Mouse (Mus musculus) cerebellum, postnatal 14 days (tissue): ENCODE results near the gene Tulp3.
A peak's percentile ranks its signal among the peaks of the same experiment; 100 is the strongest.

Experiments used
- DNase-seq, 2 experiments: peaks; one replicate each; pipeline ENCODE4 v3.0.0; 2021; ENCODE audit warnings: mixed read lengths in 2 of 2

The Tulp3 gene

GRCm38 (mm10) chr6:128295876-128296749 lies 59.5 kb downstream of the Tulp3 start:
- DNase-seq: peak; percentile 94 to 95

DNA sequence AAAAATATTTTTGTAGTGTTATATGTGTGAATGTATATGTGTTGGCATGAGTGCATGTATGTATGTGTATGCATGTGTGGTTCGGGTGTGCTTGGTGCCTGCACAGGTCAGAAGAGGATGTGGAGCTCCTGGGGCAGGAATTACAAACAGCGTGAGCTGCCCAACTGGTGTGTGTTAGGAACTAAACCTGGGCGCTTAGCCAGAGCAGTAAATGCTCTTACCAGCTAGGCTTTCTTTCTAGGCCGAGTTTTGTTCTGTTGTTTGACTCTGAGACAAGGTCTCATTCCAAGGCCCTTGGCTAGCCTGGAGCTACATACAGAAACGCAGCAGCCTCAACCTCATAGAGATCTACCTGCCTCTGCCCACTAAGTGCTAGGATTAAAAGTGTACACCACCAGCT lies 64.4 kb downstream of the Tulp3 start:
- peak in 1 of 2 experiments; percentile 31 for DNase-seq

GRCm38 (mm10) chr6:128288681-128289080 lies 67.0 kb downstream of the Tulp3 start:
- no peak for DNase-seq

DNA sequence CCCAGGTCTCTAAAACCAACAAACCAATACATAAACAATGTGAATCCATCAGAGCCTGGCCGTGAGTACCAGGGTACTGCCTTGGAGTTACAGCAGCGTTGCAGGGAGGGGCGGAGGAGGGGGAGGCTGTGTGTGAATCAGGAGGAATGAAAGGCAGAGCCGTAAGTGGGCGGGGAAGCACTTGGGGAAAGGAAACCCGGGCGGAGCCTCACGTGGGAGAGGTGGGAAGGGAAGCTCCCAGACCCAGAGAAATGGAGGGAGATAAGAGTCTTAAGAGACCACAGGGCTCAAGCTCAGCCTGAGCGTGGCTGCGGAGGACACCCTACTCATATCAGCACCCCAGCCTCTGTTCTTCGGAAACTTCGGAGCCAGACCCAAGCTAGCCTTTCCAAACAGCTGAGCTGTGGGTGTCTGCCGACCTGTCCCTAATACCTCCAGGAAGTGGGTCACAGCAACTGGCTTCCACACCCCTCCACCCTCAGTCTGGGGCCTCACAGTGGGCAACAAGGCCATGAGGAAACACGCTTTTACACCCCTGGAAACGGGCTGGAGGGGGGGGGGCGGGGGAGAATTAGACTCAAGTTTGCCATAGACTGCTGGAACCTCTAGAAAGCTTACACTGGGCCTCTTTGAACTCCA lies 69.7 kb downstream of the Tulp3 start:
- DNase-seq: no peak

DNA sequence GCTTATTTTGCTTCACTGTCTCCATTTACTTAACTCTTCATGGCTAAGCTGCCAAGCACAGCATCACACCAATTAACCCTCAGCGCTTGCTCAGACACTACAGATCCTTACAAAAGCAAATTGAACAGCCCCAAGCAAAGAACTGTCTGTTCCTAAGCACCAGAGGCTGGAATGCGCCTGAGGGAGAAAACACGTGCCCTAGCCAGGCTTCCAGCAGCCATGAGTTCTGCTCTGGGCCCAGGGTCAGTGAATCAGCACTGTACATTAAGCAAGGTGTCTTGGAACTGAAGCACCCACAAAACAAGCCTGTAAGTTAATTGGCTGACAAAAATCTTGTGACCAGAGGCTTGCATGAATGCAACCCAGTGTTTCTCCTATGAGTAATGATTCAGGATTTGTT lies 73.5 kb downstream of the Tulp3 start:
- DNase-seq: no peak

DNA sequence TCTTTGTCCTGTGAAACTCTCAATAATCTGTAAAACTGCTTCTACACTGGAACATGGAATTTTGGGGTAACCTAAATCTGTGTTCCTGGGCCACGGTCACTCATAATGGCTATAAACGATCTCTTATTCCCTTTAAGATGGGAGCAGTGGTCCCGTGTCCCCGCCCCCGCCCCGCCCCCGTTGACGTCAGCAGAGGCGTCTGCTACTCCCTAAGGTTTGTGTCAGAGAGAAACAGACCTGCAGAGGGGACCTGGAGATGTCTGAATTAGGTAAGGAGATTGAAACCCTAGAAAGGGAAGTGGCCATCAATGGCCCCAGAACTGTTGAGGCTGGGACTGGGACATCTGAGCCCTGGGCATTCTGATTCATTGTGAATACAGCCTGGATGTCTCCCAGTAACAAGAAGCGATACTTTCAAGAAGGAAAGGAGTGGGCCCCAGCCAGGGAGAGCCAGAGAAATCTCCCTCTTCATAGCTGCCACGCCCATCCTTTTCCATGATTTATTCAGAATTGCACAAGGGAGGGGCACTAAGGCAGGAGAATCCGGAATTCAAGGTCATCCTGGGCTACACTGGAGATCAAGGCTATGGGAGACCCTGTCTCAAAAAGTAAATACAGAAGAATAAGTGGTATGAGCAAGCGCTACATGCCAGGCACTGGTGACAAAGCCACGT lies 75.0 kb downstream of the Tulp3 start:
- DNase-seq: no peak

- no peak for DNase-seq
These were observed 76.0 kb downstream of the Tulp3 start for GRCm38 (mm10) chr6:128279608-128280007.

GRCm38 (mm10) chr6:128279099-128279498 lies 76.6 kb downstream of the Tulp3 start:
- DNase-seq: no peak

DNA sequence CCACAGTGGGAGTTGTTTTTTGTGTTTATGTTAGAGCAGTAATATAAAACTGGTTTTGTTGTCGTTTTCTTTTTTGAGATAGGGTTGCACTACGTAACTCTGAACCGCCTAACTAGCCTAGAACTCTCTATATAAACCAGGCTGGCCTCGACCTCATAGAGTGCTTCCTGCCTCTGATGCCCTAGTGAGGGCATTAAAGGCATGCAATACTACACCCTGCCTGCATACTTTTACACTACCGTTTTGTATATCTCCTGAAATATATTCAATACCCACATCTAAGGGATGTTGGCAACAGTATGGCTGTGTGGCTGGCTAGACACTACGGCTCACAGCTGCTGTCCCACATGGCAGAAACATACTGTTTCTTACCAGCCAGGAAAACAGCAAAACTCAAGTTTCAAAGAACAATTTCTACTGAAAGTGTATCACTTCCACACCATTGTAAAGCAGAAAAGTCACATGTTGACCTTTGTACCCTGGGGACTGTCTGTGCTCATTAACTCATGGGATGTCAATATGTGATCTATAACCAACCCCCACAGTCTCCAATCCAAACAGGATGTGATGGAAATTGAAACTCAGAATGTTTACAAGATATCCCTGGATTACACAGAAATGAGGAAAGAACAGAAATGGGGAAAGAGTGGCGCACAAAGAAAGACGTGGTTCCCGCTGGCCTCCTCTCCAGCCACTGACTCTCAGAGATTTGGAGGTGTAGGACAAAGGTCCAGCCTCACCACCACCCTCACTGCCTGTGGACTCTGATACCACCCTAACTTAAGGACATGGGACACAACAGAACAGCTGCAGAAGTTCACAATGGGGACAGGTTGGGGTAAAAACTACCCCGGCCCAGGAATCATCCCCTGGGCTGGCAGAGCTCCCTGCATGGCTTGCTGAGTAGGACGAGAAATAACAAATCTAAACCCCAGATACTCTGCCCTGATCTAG lies 78.2 kb downstream of the Tulp3 start:
- no peak for DNase-seq

- no peak for DNase-seq
These were observed 79.3 kb downstream of the Tulp3 start for GRCm38 (mm10) chr6:128276349-128276748.

DNA sequence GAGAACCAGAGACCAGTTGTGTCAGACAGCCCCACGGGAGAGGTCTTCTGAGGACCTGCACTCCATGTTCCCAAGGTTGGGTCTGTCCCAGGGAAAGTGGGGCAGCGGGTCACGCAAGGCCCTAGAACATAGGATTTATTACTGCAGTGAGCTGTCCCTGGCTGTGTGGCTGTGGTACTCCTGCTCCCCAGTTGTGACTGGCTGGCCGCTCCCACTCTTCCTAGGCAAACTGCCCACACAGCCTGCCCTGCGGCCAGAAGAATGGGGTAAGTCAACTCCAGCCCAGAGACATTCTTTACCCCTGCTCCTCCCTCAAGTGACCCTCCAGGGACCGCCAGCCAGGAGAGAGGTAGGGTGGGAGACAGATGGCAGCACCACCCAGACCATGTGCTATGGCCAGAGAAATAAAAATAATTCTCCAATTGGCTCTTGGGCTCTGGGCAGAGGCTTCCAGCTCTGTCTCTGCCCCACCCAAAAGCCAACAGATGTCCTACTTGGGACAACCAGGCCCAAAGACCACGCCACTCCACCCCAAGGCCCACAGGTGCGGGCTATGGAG lies 80.1 kb downstream of the Tulp3 start:
- peak; percentile 43 to 46 for DNase-seq

DNA sequence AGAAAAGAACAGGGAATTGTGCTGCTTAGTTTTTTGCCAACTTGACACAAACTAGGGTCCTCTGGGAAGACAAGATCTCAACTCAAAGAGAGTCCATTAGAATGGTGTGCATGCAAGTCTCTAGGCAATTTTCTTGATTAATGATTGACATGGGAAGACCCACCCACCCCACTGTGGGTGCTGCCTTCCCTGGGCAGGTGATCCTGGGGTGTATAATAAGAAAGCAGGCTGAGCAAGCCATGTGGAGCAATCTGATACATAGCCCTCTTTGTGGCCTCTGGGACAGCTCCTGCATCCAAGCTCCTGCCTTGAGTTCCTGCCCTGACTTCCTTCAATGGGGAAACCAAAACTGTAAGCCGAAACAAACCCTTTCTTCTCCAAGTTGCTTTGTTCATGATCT lies 82.1 kb downstream of the Tulp3 start:
- DNase-seq: no peak

DNA sequence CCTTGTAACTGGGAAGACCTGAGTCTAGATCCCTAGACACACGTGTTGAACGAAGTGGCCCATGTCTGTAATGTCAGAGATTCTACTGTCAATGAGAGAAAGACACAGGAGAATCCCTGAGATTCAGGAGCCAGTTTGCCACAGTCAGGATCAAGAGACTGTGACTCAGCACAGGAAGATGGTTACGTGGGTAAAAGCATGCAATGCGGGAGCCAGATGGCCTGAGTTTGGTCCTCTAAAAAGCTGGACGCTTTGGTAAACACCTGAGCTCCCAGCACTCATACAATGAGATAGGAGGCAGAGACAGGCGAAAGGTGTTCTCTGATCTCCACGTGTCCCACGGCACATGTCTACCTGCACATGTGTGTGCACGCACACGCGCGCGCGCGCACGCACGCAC lies 82.9 kb downstream of the Tulp3 start:
- DNase-seq: no peak
